Mouse (Mus musculus) left cerebral cortex, adult 2 months (tissue): ENCODE data around the gene Gramd1c. TPM values are rescaled to one million over a fixed set of nuclear protein-coding genes. Genes with fewer than 3 reads are reported as not detected.

Source experiments
- DNase-seq, 2 experiments: peaks; one replicate each; pipeline ENCODE4 v3.0.0; 2021 to 2022; ENCODE audit warnings: low spot score in 2 of 2, mixed read lengths in 1 of 2; ENCODE audit errors: extremely low spot score in 1 of 2
- H3K27ac ChIP-seq: fragments of 200-600 bp; 2 replicates; pipeline ENCODE4 v1.8.1; 2022
- H3K4me3 ChIP-seq: fragments of 200-600 bp; 2 replicates; pipeline ENCODE4 v1.8.1; 2022
- CTCF ChIP-seq: fragments of 200-600 bp; IDR thresholded peaks from 2 replicates; pipeline ENCODE4 v1.8.1; 2022; ENCODE audit warnings: antibody characterized with exemption, mild to moderate bottlenecking, moderate library complexity
- intact Hi-C: fragments of 180-260 bp; cut with DNase I; formaldehyde crosslinking; loops from one replicate; pipeline ENCODE4 v1.15.1; 2025
- total RNA-seq, 2 experiments: library from RNA; stranded (reverse); gene quantifications; 2 replicates each; pipeline ENCODE4 v1.2.3; 2021

Gramd1c gene
- total RNA-seq, 2 experiments from 2014 or later = 1.7 to 2.0 TPM

GRCm38 (mm10) chr16:43973606-43974220, 89.4 kb downstream of the Gramd1c start:
- intact Hi-C loops = no loop called here
- no peak overlapping the region for H3K4me3 ChIP-seq
- H3K27ac ChIP-seq = peak overlapping the region; percentile 50; the same call in 1 of the 2 replicates
- no peak for TF ChIP-seq CTCF
- no peak for DNase-seq

- Histone ChIP-seq H3K27ac (peak overlapping the region; percentile 50; the same call in 1 of the 2 replicates), H3K4me3 (no peak overlapping the region)
- no peak for TF ChIP-seq CTCF
- no peak for DNase-seq
- intact Hi-C loops = no loop called here
Measured at GRCm38 (mm10) chr16:43973147-43973546, 90.0 kb downstream of the Gramd1c start.

DNA sequence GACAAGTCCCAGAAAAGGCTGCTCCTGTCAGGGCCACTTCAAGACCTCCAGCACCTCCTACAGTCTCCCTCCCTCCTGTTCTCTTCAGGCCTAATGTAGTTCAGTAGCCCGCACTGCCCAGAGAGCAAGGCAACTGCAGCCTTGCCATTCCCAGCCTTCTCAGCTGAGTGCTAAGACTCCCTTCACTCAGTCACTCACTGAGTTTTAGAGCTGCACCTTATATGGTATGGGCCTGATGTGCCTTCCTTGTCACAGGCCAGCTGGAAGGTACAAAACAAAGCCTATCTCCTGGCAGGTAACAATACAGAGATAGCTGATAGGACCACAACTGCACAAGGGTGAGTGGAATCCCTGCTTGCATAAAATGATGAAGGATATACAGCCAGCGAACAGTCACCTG, 90.8 kb downstream of the Gramd1c start:
- no peak overlapping the region for H3K27ac ChIP-seq
- intact Hi-C loops = no loop called here
- DNase-seq = no peak
- no peak for TF ChIP-seq CTCF
- no peak overlapping the region for H3K4me3 ChIP-seq

DNA sequence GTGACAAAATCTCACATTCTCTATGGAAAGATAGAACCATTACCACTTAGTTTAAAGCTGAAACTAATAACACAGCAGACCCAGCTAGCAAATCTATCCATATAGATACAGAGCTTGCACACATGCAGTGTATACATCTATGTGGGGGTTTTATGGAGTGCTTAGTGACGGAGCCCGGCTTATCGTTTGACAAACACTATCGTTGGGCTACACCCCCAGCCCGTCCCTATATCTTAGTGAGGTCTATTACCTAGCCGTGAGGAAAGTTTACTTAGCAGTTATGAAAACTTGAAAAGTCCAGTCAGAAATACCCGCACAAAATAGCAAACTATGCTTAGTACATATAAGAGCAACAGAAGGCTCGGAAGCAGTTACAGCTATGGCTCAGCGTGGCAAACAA, 91.4 kb downstream of the Gramd1c start:
- intact Hi-C loops = no loop called here
- no peak for DNase-seq
- H3K4me3 ChIP-seq = no peak overlapping the region
- H3K27ac ChIP-seq = no peak overlapping the region
- TF ChIP-seq CTCF = no peak

GRCm38 (mm10) chr16:43971189-43971588, 92.0 kb downstream of the Gramd1c start:
- DNase-seq = no peak
- Histone ChIP-seq H3K4me3 (no peak overlapping the region), H3K27ac (no peak overlapping the region)
- intact Hi-C loops = no loop called here
- TF ChIP-seq CTCF = no peak

DNA sequence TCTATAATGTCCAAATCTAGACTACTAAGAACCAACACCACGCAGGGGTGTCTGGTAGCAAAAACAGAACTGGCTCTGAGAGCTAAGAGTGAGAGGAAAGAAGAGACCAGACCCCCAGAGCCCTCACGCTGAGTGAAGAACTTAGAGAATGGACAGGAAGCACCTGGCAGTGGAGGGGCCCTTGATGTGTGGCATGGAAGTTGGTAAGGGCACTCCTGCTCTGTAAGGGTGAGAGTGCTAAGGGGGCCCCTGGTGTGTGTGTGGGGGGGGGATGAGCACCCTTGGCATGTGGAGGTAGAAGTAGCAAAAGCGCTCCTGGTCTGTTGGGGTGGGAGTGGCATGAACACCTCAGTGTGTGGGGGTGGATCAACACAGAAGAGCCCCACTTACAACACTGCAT, 92.7 kb downstream of the Gramd1c start:
- no peak for TF ChIP-seq CTCF
- intact Hi-C loops = no loop called here
- H3K27ac ChIP-seq = no peak overlapping the region
- DNase-seq = no peak
- no peak overlapping the region for H3K4me3 ChIP-seq

- no peak for DNase-seq
- Histone ChIP-seq H3K27ac (peak overlapping the region; percentile 55), H3K4me3 (no peak overlapping the region)
- intact Hi-C loops = no loop called here
- TF ChIP-seq CTCF = no peak
Measured at GRCm38 (mm10) chr16:43965781-43966389, 97.3 kb downstream of the Gramd1c start.

DNA sequence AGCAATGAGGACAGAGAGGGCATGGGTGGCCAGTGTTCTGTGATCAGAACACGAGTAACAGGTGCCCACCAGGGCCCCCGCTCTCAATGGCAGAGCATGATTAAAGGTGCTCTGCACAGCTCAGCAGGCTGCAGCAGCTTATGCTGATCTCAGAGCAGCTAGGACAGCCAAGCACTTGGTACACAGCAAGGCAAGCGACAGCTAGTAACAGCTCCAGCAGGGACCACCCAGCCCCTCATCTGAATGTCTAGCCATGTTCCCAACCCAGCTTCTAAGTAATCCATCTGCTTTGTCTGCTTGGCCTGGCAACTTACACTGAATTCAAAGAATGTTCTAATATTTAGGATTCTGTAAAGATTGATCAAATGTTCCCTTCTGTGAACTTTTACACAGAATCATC, 99.4 kb downstream of the Gramd1c start:
- no peak for DNase-seq
- intact Hi-C loops = no loop called here
- Histone ChIP-seq H3K27ac (peak overlapping the region; percentile 30; the same call in 1 of the 2 replicates), H3K4me3 (no peak overlapping the region)
- TF ChIP-seq CTCF = no peak

DNA sequence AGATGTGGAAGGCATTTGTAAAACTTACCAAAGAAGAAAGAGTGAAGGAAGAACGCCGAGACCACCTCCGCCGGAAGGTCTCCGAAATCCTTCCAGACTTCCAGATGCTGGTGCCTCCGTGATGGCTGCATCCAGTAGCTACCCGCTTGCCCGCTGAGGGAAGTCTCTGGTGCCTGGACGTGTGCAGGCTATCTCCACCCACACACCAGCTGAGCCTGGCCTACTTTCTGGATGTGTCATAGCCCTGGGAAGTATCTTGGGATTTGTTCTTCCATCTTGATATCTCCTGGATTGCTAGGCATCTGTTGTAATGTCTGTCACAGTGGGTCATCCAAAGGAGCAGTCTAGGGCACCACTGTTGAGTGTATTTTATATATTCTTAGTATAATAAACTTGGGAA, 99.9 kb downstream of the Gramd1c start:
- no peak overlapping the region for H3K4me3 ChIP-seq
- no peak for DNase-seq
- intact Hi-C loops = no loop called here
- TF ChIP-seq CTCF = no peak
- peak overlapping the region; percentile 30; the same call in 1 of the 2 replicates for H3K27ac ChIP-seq

GRCm38 (mm10) chr16:43958038-43958437, 105.1 kb downstream of the Gramd1c start:
- no peak for TF ChIP-seq CTCF
- H3K4me3 ChIP-seq = no peak overlapping the region
- no peak overlapping the region for H3K27ac ChIP-seq
- intact Hi-C loops = no loop called here
- no peak for DNase-seq

DNA sequence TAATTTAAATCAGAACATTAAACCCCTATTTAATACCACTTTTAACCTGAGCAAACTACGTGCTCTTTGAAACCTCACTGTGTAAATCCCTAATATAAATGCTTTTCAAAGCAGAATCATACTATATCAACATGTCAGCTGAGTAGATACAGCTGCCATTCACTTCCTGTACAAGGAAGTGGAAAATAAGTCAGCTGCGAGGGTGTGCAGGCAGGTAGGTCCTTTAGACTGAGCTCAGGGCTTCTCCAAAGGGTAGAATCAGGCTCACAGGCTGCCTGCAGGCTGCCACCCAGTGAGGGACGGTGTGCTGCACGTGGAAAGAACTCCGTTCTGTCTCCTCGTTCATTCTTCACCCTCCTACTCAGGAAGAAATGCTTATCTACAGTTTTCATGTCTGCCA, 108.2 kb downstream of the Gramd1c start:
- Histone ChIP-seq H3K27ac (no peak overlapping the region), H3K4me3 (no peak overlapping the region)
- intact Hi-C loops = no loop called here
- no peak for TF ChIP-seq CTCF
- no peak for DNase-seq

DNA sequence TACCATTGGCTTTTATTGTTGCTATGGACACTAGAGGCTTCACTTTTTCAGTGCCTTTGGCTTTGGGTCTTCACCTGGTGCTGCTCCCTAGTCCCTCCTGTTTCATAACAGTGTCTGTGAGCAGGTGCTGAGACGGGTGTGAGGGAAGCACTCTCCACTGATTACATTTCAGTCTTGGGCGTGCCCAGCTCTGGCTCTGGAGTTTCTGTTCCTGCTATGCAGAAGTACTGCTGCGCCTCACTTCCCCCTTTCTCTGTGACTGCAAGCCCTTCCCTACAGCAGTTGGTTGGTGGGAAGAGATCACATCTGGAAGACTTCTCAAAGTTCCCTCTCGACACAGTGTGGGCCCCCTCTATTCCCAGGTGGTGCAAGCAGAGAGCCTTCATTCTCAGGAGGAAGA, 111.6 kb downstream of the Gramd1c start:
- Histone ChIP-seq H3K27ac (no peak overlapping the region), H3K4me3 (no peak overlapping the region)
- intact Hi-C loops = no loop called here
- no peak for TF ChIP-seq CTCF
- DNase-seq = no peak

- intact Hi-C loops = no loop called here
- no peak for DNase-seq
- Histone ChIP-seq H3K4me3 (no peak overlapping the region), H3K27ac (peak overlapping the region; percentile 34; the same call in 1 of the 2 replicates)
- no peak for TF ChIP-seq CTCF
Measured at GRCm38 (mm10) chr16:43945869-43946268, 117.3 kb downstream of the Gramd1c start.
